Mouse (Mus musculus): ENCODE results near the gene Myo5a. TPM values are rescaled to one million over a fixed set of nuclear protein-coding genes. Genes with fewer than 3 reads are reported as not detected.
A peak's percentile ranks its signal among the peaks of the same experiment; 100 is the strongest.
"Not testable (repeated sequence)": the region's sequence is repeated elsewhere in the genome, so short reads cannot be mapped to it uniquely, and the experiment has no call there.

The Myo5a gene
- polyA plus RNA-seq, 1 experiment from 2014 or later = 42.4 TPM

DNA sequence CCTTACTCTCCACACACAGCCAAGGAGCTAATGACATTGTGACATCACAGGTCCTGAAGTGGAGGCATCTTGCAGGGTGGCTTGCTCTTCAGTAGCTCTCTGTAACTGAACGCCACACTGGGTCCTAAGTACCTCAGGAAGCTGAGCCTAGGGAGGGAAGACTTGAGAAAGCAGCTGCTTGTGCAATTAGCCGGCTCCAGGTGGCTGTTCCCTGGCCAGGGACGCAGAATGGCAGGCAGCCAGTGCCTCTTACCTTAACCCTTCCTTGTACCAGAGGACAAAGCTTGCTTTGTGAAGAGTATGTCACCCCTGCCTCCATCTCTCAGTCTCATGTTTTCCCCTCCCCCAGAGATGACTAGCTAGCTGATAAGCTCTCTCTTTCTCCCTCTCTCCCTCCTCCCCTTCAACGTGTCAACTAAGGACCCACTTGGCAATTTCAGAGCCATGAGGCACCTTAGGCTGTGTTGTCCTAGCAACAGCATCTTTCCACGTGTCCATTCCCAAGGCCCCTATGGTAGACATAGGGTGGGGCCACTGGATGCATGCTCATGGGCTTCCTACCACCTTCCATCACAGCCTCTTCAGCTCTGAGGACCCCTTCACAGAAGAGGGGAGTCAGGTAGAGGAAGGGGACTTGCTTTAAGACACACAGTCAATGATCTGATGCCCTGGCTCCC, 173.1 kb downstream of the Myo5a start:
- Histone ChIP-seq H3K4me3 (no peak overlapping the region), H3K27ac (no peak overlapping the region), H3K9me3 (no peaks in the 10 kb centered on the region), H3K9ac (no peak overlapping the region), H3K4me2 (replicated peaks) (no peak overlapping the region), H3K36me3 (no peaks in the 10 kb centered on the region), H3K4me1 (no peaks in the 10 kb centered on the region), H3K27me3 (replicated peaks) (no peaks in the 10 kb centered on the region)
- WGBS = 41% methylated on average over 5 of the region's 5 CpGs
- ATAC-seq (ENCODE audit: low FRiP score, low read depth) = no peak

DNA sequence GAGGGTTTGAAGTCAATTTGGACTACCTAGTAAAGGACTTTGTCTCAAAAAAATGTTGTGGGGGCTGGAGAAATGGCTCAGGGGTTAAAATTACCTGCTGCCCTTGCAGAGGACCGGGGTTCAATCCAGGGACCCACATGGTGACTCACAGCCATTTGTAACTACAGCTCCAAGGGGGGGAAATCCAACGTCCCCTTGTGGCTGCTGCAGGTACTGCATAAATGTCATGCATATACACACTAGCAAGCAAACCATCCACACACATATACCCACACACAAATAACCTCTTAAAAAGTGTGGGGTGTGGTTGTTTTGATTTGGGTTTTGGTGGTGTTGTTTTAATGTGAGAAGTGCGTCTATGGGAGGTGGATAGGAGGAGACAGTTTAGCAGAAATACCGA, 173.7 kb downstream of the Myo5a start:
- Histone ChIP-seq H3K9me3 (no peaks in the 10 kb centered on the region), H3K4me1 (no peaks in the 10 kb centered on the region), H3K4me3 (no peak overlapping the region), H3K27me3 (replicated peaks) (no peaks in the 10 kb centered on the region), H3K9ac (no peak overlapping the region), H3K36me3 (no peaks in the 10 kb centered on the region), H3K27ac (no peak overlapping the region), H3K4me2 (replicated peaks) (no peak overlapping the region)
- 78% methylated on average over 4 of the region's 4 CpGs for WGBS
- ATAC-seq (ENCODE audit: low FRiP score, low read depth) = no peak

DNA sequence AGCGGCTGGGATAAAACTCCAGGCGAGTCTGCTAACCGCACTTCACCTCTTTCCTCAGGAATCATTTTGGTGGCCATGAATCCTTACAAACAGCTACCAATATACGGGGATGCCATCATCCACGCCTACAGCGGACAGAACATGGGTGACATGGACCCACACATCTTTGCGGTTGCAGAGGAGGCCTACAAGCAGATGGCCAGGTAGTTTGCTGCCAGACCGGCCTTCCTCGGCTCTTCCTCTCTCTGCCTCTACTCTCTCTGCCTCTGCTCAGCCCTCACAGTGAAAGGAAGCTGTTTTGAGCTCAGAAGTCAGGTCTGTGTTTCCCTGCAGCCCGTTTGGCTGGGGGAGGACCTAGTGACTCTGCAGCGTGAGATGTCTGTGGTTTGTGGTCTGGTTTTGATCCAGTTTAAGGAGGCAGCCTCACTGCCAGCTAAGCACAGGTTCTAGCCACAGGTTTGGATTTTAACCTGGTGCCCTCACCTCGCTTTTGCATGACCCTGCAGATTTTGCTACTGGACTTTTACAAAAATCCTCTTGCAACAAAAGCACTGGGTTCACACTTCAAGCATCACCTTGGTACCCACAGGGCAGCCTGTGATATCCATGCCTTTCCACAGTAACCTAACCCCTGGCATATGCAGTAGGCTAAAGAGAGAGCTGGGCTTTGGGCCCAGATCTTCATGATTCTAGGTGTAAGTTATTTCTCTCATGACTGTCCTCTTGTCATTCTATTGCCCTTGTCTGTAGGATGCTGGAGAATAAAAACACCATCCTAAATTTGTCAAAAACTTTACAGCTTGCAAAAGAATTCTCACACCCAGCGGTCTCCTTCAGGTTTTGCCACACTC, 175.5 kb downstream of the Myo5a start:
- no peak for ATAC-seq (ENCODE audit: low FRiP score, low read depth)
- H3K27ac ChIP-seq = no peak overlapping the region
- WGBS = 91% methylated on average over 13 of the region's 13 CpGs

DNA sequence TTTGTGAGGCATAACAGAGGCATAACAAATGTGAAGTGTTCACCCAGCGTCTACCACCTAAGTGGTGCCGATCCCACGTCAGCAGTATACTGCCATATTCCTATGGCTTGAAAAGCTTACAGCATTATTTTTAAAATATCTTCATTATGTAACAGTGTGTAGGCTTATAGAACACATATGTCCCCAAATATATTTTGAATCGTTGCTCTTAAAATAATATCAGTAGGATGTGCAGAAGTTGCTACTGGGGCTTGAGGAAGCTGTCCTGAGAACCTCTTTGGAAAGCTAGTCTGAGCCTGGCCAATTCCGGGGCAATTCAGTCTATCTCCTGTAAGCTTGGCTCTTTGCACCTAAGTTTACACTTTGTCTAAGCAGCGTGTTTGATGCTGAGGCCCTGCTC, 177.1 kb downstream of the Myo5a start:
- no peak for ATAC-seq (ENCODE audit: low FRiP score, low read depth)
- no peak overlapping the region for H3K4me2 ChIP-seq (replicated peaks)
- H3K4me3 ChIP-seq = no peak overlapping the region
- H3K27ac ChIP-seq = no peak overlapping the region
- H3K9ac ChIP-seq = no peak overlapping the region
- H3K9me3 ChIP-seq = no peaks in the 10 kb centered on the region
- H3K36me3 ChIP-seq = no peaks in the 10 kb centered on the region
- H3K27me3 ChIP-seq (replicated peaks) = no peaks in the 10 kb centered on the region
- H3K4me1 ChIP-seq = no peaks in the 10 kb centered on the region
- 90% methylated on average over 6 of the region's 6 CpGs for WGBS

More for the DNA sequence above, 175.5 kb downstream of the Myo5a start:
- H3K4me2 ChIP-seq (replicated peaks) = no peak overlapping the region
- H3K9ac ChIP-seq = no peak overlapping the region
- H3K36me3 ChIP-seq = no peaks in the 10 kb centered on the region
- no peaks in the 10 kb centered on the region for H3K27me3 ChIP-seq (replicated peaks)
- no peaks in the 10 kb centered on the region for H3K4me1 ChIP-seq
- no peak overlapping the region for H3K4me3 ChIP-seq
- no peaks in the 10 kb centered on the region for H3K9me3 ChIP-seq

DNA sequence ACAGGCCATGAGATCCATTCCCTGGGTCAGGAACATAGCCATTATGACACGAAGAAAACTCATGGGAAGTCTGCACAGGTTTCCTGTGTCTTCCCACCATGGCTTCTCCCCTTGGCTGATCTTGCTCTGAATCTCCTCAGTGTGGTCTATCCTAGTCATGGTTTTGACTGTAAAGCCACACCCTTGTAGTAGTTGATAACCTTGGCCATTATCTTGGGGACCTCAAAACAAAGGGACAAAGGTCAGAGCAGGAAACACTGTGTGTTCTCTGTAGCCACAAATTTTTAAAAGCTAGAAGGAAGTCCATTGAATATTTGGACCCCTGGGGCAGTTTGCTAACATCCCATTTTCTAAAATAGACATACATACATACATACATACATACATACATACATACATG, 177.5 kb downstream of the Myo5a start:
- 78% methylated on average over 1 of the region's 1 CpGs for WGBS
- H3K4me2 ChIP-seq (replicated peaks) = no peak overlapping the region
- H3K4me3 ChIP-seq = no peak overlapping the region
- no peaks in the 10 kb centered on the region for H3K4me1 ChIP-seq
- no peaks in the 10 kb centered on the region for H3K27me3 ChIP-seq (replicated peaks)
- no peaks in the 10 kb centered on the region for H3K9me3 ChIP-seq
- no peak for ATAC-seq (ENCODE audit: low FRiP score, low read depth)
- H3K9ac ChIP-seq = no peak overlapping the region
- no peak overlapping the region for H3K27ac ChIP-seq
- no peaks in the 10 kb centered on the region for H3K36me3 ChIP-seq

DNA sequence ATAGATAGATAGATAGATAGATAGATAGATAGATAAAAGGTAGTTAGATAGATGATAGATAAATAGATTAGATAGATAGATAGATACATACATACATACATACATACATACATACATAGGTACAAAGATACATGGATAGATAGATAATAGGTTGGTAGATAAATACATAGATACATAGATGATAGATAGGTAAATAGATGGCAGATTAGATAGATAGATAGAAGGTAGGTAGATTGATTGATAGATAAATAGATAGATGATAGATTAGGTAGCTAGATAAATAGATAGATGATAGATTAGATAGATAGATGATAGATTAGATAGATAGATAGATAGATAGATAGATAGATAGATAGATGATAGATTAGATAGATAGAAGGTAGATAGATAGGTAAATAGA, 178.1 kb downstream of the Myo5a start:
- Histone ChIP-seq H3K9me3 (no peaks in the 10 kb centered on the region), H3K36me3 (no peaks in the 10 kb centered on the region), H3K4me1 (no peaks in the 10 kb centered on the region), H3K4me2 (replicated peaks) (no peak overlapping the region), H3K4me3 (no peak overlapping the region), H3K27me3 (replicated peaks) (no peaks in the 10 kb centered on the region), H3K9ac (no peak overlapping the region), H3K27ac (no peak overlapping the region)
- ATAC-seq (ENCODE audit: low FRiP score, low read depth) = no peak

DNA sequence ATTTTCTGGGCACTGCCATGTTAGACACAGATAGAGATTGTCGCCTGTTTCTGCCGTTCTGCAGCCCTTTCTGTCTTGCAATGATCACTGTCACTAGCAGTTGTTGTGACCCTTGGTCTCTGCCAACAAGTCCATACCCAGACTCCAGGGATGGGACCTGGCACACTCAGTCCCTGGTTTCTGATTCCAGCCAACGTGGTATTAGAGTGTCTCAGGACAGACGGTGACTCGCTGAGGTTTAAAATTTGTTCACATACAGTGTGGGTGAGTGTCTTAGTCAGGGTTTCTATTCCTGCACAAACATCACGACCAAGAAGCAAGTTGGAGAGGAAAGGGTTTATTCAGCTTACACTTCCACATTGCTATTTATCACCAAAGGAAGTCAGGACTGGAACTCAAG, 182.3 kb downstream of the Myo5a start:
- not testable (repeated sequence) for ATAC-seq (ENCODE audit: low FRiP score, low read depth); H3K36me3 ChIP-seq; H3K9ac ChIP-seq; H3K27me3 ChIP-seq (replicated peaks); H3K4me3 ChIP-seq; H3K27ac ChIP-seq; H3K9me3 ChIP-seq; H3K4me2 ChIP-seq (replicated peaks)
- 85% methylated on average over 6 of the region's 6 CpGs for WGBS
- H3K4me1 ChIP-seq = peaks cover 10% of the 10 kb centered on the region; the same call in 1 of the 2 replicates

DNA sequence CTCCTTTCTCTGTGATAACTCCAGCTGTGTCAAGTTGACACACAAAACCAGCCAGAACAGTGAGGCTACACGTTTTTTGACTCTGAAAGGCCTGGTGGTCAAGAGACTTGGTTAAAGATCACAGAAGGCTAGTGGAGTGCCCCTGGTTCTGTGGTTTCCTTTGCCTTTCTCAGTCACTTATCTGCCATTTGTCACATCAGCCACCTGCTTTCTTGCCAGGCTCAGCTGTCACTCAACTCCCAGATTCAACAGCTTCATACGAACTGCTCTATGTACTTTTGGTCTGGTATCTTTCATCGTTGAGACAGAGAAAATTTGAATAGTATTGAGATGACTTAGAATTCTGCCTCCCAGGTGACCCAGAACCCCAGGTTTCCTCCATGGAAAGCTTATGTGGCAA, 183.0 kb downstream of the Myo5a start:
- WGBS = 60% methylated on average over 3 of the region's 3 CpGs
- no peak for ATAC-seq (ENCODE audit: low FRiP score, low read depth)

DNA sequence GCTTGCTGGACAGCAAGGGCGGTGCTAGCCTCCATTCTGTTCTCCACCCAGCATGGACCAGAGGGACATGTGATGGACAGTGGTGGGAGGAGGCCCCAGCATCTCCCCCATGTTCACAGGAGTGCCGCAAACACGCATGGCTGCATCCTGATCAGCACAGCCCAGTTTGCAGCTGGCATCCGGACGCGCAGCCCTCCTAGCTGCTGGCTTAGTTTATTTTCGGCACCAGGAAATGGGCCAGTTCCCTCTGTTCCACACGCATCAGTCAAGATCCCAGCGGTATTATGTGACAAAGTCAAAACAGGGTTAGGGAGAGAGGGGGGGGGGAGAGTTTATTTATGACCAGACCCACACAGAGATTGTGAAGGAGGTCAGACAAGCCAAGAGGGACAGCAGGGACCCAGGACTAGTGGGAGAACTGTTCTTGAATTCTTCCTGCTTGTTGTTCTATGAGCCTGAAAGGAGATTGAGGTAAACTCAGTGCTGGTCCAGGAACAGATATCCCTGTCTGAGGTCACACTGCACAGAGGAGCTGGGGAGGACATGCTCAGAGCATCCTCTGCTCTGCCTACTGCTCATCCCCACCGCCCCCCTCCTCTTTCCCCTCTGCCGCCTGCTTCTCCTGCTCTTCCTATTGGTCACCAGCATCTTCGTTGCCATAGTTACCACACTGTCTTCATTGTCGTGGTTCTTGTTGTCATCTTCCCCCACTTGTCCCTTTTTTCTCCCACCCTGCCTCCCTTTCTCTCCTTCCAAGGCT, 183.6 kb downstream of the Myo5a start:
- no peak overlapping the region for H3K4me3 ChIP-seq
- ATAC-seq (ENCODE audit: low FRiP score, low read depth) = peak; percentile 91
- H3K27ac ChIP-seq = peak overlapping the region; percentile 62
- WGBS = 53% methylated on average over 13 of the region's 13 CpGs
- H3K9me3 ChIP-seq = no peaks in the 10 kb centered on the region
- no peak overlapping the region for H3K4me2 ChIP-seq (replicated peaks)
- H3K4me1 ChIP-seq = peaks cover 10% of the 10 kb centered on the region; the same call in 1 of the 2 replicates
- no peak overlapping the region for H3K9ac ChIP-seq
- H3K27me3 ChIP-seq (replicated peaks) = no peaks in the 10 kb centered on the region
- no peaks in the 10 kb centered on the region for H3K36me3 ChIP-seq

More for the DNA sequence above, 183.0 kb downstream of the Myo5a start:
- H3K9me3 ChIP-seq = no peaks in the 10 kb centered on the region
- no peaks in the 10 kb centered on the region for H3K36me3 ChIP-seq
- no peak overlapping the region for H3K9ac ChIP-seq
- H3K4me2 ChIP-seq (replicated peaks) = no peak overlapping the region
- no peaks in the 10 kb centered on the region for H3K27me3 ChIP-seq (replicated peaks)
- H3K4me3 ChIP-seq = no peak overlapping the region
- H3K27ac ChIP-seq = peak overlapping the region; percentile 62; the same call in 1 of the 2 replicates
- H3K4me1 ChIP-seq = peaks cover 10% of the 10 kb centered on the region; the same call in 1 of the 2 replicates

DNA sequence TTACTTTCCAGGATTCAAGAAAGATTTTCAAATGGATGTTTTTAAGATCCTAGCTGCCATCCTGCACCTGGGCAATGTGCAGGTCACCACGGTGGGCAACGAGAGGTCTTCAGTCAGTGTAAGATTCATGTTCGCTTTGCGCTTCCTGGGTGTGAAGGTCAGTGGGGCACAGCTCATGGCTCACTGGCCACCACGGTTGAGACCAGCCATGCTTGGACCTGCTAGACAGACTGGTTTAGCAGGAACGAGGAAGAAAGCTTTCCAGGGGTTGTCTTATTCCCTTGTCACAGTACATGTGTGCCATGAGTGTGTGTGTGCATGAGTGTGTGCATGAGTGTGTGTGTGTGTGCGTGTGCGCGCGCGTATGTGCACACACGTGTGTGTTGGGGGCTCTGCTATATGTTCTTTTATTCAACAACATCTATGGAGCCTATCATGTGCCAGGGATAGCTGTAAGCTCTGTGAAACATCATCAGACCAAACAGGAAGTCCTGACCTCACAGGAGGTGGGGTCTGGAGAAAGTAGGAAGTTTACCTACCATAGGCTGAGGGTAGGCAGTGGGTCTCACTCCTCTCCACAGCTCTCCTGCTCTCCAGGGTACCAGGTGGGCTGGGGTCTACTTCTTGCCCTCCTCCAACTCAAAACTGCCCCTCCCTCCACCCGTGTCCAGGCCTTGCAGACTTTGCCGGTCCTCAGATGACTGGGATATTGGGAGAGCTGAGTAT, 185.2 kb downstream of the Myo5a start:
- no peak overlapping the region for H3K27ac ChIP-seq

DNA sequence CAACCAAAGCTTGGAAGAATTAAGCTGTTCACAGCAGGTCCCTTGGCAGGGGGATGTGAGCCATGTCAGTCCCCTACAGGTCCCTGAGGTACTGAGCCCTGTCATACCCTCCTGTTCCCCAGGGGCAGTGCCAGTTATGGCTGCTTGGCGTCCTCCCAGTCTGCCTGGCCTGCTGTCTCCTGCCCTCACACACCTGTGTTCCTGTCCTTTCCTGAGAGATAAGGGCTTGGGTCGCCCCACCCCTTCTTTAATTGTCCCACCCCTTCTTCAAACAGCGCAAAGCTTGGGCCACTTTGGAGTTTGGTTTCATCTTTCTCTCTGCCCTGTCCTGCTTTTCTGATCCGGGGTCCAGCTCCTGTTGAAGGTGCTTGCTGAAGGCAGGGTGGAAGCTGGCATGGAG, 188.0 kb downstream of the Myo5a start:
- H3K4me2 ChIP-seq (replicated peaks) = no peak overlapping the region
- H3K4me1 ChIP-seq = peaks cover 34% of the 10 kb centered on the region
- H3K36me3 ChIP-seq = no peaks in the 10 kb centered on the region
- H3K4me3 ChIP-seq = no peak overlapping the region
- H3K9ac ChIP-seq = no peak overlapping the region
- WGBS = 81% methylated on average over 4 of the region's 4 CpGs
- no peaks in the 10 kb centered on the region for H3K27me3 ChIP-seq (replicated peaks)
- H3K9me3 ChIP-seq = no peaks in the 10 kb centered on the region
- no peak for ATAC-seq (ENCODE audit: low FRiP score, low read depth)
- H3K27ac ChIP-seq = no peak overlapping the region

More for the DNA sequence above, 185.2 kb downstream of the Myo5a start:
- H3K36me3 ChIP-seq = no peaks in the 10 kb centered on the region
- ATAC-seq (ENCODE audit: low FRiP score, low read depth) = no peak
- H3K9ac ChIP-seq = no peak overlapping the region
- 93% methylated on average over 14 of the region's 14 CpGs for WGBS
- no peak overlapping the region for H3K4me3 ChIP-seq
- peaks cover 15% of the 10 kb centered on the region for H3K4me1 ChIP-seq
- no peaks in the 10 kb centered on the region for H3K9me3 ChIP-seq
- no peaks in the 10 kb centered on the region for H3K27me3 ChIP-seq (replicated peaks)
- no peak overlapping the region for H3K4me2 ChIP-seq (replicated peaks)

DNA sequence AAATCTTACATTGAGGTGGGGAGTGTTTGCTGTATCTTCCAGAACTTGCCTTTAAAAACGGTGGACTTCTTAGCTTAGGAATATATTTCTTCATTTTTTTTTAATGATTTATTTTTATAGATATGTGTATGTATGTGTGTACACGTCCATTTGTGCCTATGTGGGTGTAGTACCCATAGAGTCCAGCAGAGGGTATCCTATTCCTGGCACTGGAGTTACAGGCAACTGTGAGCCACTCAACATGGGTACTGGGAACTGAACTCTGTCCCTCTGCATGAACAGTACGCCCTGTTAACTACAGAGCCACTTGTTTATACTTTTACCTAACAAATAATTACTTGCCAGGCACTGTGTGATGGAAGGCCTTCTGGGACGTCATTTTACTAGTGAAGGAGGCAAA, 188.8 kb downstream of the Myo5a start:
- no peaks in the 10 kb centered on the region for H3K27me3 ChIP-seq (replicated peaks)
- no peak overlapping the region for H3K9ac ChIP-seq
- 89% methylated on average over 4 of the region's 4 CpGs for WGBS
- no peak overlapping the region for H3K4me3 ChIP-seq
- no peak overlapping the region for H3K27ac ChIP-seq
- no peak overlapping the region for H3K4me2 ChIP-seq (replicated peaks)
- H3K9me3 ChIP-seq = no peaks in the 10 kb centered on the region
- H3K36me3 ChIP-seq = no peaks in the 10 kb centered on the region
- peaks cover 33% of the 10 kb centered on the region for H3K4me1 ChIP-seq
- ATAC-seq (ENCODE audit: low FRiP score, low read depth) = no peak
